Mouse (Mus musculus) heart, embryonic 14.5 days (tissue): Measurements from ENCODE around the gene Foxo6. TPM values are rescaled to one million over a fixed set of nuclear protein-coding genes. Genes with fewer than 3 reads are reported as not detected.
A peak's percentile ranks its signal among the peaks of the same experiment; 100 is the strongest.

ENCODE experiments used
- ATAC-seq: fragments of 200-750 bp; cut with Nextera tagmentation; 2 replicates; pipeline ENCODE4 v1.8.0; 2017; ENCODE audit warnings: low read depth, moderate TSS enrichment; ENCODE audit not compliant: insufficient number of reproducible peaks, insufficient read depth, low FRiP score
- H3K27ac ChIP-seq, 2 experiments: fragments of 200-500 bp in 1 of 2; fragments of 300-500 bp in 1 of 2; sonication (generic) in 1 of 2; replicated peaks in 1 of 2; 2 replicates each; pipeline ENCODE4 v1.5.1; 2012 to 2014; ENCODE audit warnings: low read depth in 2 of 2, low read length in 2 of 2, control low read depth in 1 of 2, mild to moderate bottlenecking in 1 of 2, mixed read lengths in 1 of 2; ENCODE audit not compliant: control insufficient read depth in 1 of 2, insufficient read depth in 1 of 2
- H3K27me3 ChIP-seq: fragments of 300-500 bp; sonication (generic); 2 replicates; pipeline ENCODE4 v1.6.1; 2014; ENCODE audit warnings: mild to moderate bottlenecking, low read length, control low read depth; ENCODE audit not compliant: control insufficient read depth, insufficient read depth
- H3K36me3 ChIP-seq: fragments of 300-500 bp; sonication (generic); 2 replicates; pipeline ENCODE4 v1.6.1; 2014; ENCODE audit warnings: mild to moderate bottlenecking, control low read depth, low read length, mixed read lengths; ENCODE audit not compliant: control insufficient read depth, insufficient read depth
- H3K4me1 ChIP-seq, 2 experiments: fragments of 200-500 bp in 1 of 2; fragments of 300-500 bp in 1 of 2; sonication (generic) in 1 of 2; 2 replicates each; pipeline ENCODE4 v1.6.1; 2012 to 2014; ENCODE audit warnings: low read length in 2 of 2, control low read depth in 1 of 2, mixed read lengths in 1 of 2; ENCODE audit not compliant: control insufficient read depth in 2 of 2, insufficient read depth in 2 of 2
- H3K4me2 ChIP-seq: fragments of 300-500 bp; sonication (generic); 2 replicates; pipeline ENCODE4 v1.6.1; 2014; ENCODE audit warnings: mild to moderate bottlenecking, low read length
- H3K4me3 ChIP-seq, 2 experiments: fragments of 200-500 bp in 1 of 2; fragments of 300-500 bp in 1 of 2; sonication (generic) in 1 of 2; 2 replicates each; pipeline ENCODE4 v1.5.1; 2012 to 2014; ENCODE audit warnings: low read length in 2 of 2, mild to moderate bottlenecking in 2 of 2, control low read depth in 1 of 2, low read depth in 1 of 2, moderate library complexity in 1 of 2; ENCODE audit not compliant: control insufficient read depth in 1 of 2, insufficient read depth in 1 of 2
- H3K9ac ChIP-seq: fragments of 300-500 bp; sonication (generic); 2 replicates; pipeline ENCODE4 v1.6.1; 2014; ENCODE audit warnings: mild to moderate bottlenecking, low read length
- H3K9me3 ChIP-seq: fragments of 300-500 bp; sonication (generic); 2 replicates; pipeline ENCODE4 v1.6.1; 2016; ENCODE audit warnings: low read length, control low read depth; ENCODE audit not compliant: control insufficient read depth
- WGBS: fragments of 180-500 bp; shearing (Covaris S2); extraction: QIAGEN DNeasy Blood & Tissue Kit; methylation state at CpG from one replicate; pipeline ENCODE4 v1.1.7; 2014; 5-methylcytosine and 5-hydroxymethylcytosine counted together
- polyA plus RNA-seq: library from polyadenylated mRNA; unstranded; fragments of >200 nt; fragmentation: Nextera tagmentation; extraction: Ambion mirVana; gene quantifications from 2 replicates; pipeline ENCODE4 v1.2.1, GENCODE M21; 2014

Gene Foxo6
- polyA plus RNA-seq, 1 experiment from 2014 or later = 0.24 TPM

DNA sequence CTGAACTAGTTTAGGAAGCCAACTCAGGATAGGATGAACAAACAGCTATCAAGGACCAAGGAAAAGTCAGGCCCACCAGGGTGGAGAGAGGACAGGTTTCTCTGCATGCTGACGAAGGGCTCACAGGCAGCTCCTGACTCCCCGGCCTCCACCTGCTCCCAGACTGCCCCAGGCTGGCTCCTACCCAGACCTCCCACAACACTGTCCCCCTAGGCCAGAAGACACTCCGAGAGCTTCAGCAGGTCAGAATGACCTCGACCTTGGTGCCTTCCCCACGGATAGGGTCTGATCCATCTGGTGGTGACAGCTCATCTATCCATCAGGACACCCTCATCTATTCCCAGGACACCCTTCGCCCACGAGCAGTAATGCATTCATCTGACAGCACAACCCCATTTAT is 13.6 kb downstream of the Foxo6 start:
- Histone ChIP-seq H3K9ac (no peak overlapping the region), H3K4me3 (no peak overlapping the region), H3K4me1 (peaks cover 9 to 25% of the 10 kb centered on the region in 2 experiments), H3K27ac (no peak overlapping the region), H3K9me3 (no peaks in the 10 kb centered on the region), H3K27me3 (peaks cover 51% of the 10 kb centered on the region), H3K4me2 (no peak overlapping the region), H3K36me3 (no peaks in the 10 kb centered on the region)
- 66% methylated on average over 7 of the region's 7 CpGs for WGBS
- ATAC-seq = no peak

GRCm38 (mm10) chr4:120271886-120272580 is 15.1 kb downstream of the Foxo6 start:
- no peaks in the 10 kb centered on the region for H3K9me3 ChIP-seq
- 77% methylated on average over 6 of the region's 6 CpGs for WGBS
- H3K9ac ChIP-seq = no peak overlapping the region
- H3K36me3 ChIP-seq = no peaks in the 10 kb centered on the region
- H3K4me2 ChIP-seq = no peak overlapping the region
- H3K4me1 ChIP-seq = peaks cover 6 to 17% of the 10 kb centered on the region in 2 experiments
- peaks cover 63% of the 10 kb centered on the region for H3K27me3 ChIP-seq
- H3K4me3 ChIP-seq = no peak overlapping the region
- no peak overlapping the region for H3K27ac ChIP-seq
- no peak for ATAC-seq

DNA sequence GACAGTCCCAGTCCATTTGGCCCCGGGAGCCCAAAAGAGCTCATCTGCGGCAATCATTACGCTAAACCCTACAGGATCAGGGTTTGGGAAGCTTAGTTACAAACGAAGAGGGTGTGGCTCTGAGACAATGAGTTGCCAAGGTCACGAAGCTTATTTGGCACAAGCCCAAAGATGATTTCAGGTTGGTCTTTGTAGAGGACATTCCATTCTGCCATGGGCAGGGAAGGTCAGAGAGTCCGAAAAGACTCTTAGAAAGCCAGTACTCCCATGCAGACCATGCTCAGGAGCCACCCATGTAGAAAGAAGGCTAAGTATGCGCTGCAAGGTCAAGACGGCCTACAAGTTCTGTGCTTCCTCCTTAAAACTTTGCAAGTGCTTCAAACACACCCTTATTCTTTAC is 15.9 kb downstream of the Foxo6 start:
- Histone ChIP-seq H3K4me3 (no peak overlapping the region), H3K4me1 (peaks cover 6 to 14% of the 10 kb centered on the region in 2 experiments), H3K27me3 (peaks cover 70% of the 10 kb centered on the region), H3K27ac (no peak overlapping the region), H3K4me2 (no peak overlapping the region), H3K36me3 (no peaks in the 10 kb centered on the region), H3K9ac (no peak overlapping the region), H3K9me3 (no peaks in the 10 kb centered on the region)
- no peak for ATAC-seq
- 53% methylated on average over 8 of the region's 8 CpGs for WGBS

GRCm38 (mm10) chr4:120270937-120271199 is 16.3 kb downstream of the Foxo6 start:
- Histone ChIP-seq H3K4me1 (peaks cover 6 to 14% of the 10 kb centered on the region in 2 experiments), H3K9me3 (no peaks in the 10 kb centered on the region), H3K9ac (no peak overlapping the region), H3K4me3 (no peak overlapping the region), H3K27ac (no peak overlapping the region), H3K36me3 (no peaks in the 10 kb centered on the region), H3K27me3 (peaks cover 72% of the 10 kb centered on the region), H3K4me2 (no peak overlapping the region)
- ATAC-seq = no peak
- WGBS = 19% methylated on average over 4 of the region's 4 CpGs

DNA sequence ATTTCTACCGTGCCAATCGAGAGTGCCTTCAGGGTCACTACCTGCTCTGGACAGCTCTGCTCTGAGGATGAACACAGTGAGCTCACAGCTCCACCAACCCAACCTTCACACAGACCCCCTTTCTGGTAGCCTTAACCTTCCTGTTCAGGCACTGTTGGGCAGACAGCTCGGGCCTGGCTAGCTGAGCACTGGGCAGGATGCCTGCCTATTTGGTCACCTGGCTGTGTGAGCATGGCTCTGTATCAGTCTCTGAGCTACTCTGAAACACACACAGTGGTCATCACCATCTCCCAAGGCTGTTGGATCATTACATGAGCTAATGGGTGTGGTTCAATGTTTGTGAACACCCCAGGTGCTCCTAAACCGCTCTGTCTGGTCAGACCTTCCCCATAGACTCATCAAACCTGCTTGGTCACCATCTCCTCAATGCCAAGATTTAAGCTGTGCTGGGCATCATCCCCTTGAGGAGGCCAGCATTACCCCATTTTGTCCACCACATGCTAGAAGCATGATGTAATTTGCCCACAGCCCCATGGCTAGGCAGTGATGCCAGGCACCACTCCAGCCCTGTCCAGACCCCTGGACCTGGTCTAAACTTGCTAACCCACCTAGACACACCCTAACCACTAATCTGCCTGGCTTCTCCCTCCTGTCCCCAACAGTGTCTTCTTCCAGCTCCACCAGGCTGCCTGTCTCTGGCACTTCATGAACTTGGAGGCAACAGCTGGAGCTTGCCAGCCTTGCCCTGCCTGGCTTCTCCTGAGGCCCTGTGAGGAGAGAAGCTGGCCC is 16.8 kb downstream of the Foxo6 start:
- no peak for ATAC-seq
- no peaks in the 10 kb centered on the region for H3K36me3 ChIP-seq
- no peak overlapping the region for H3K27ac ChIP-seq
- H3K4me1 ChIP-seq = peaks cover 6 to 14% of the 10 kb centered on the region in 2 experiments
- peaks cover 74% of the 10 kb centered on the region for H3K27me3 ChIP-seq
- no peaks in the 10 kb centered on the region for H3K9me3 ChIP-seq
- 74% methylated on average over 4 of the region's 4 CpGs for WGBS
- no peak overlapping the region for H3K4me2 ChIP-seq
- H3K4me3 ChIP-seq = no peak overlapping the region
- no peak overlapping the region for H3K9ac ChIP-seq

DNA sequence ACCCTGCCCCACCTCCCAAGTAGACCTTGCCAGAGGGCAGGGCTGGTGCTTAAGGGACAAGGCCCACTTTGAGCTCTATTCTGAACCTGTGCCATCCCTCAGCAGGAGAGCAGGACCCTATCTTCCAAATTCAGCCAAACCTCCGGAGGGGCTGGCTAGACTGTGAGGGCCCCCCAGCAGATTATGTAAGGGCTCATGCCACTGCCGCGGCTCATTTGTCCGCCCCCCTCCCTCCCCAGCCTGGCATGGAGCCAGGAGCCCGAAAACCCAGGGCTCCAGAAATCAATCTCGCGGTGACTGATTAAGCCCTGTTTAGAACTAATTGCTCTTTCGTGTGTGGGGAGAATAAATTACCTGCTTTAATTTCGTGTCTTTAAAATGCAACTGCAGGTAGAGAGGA is 17.7 kb downstream of the Foxo6 start:
- no peaks in the 10 kb centered on the region for H3K36me3 ChIP-seq
- H3K4me3 ChIP-seq = no peak overlapping the region
- H3K9me3 ChIP-seq = no peaks in the 10 kb centered on the region
- peaks cover 75% of the 10 kb centered on the region for H3K27me3 ChIP-seq
- no peak overlapping the region for H3K27ac ChIP-seq
- H3K4me2 ChIP-seq = no peak overlapping the region
- ATAC-seq = no peak
- no peak overlapping the region for H3K9ac ChIP-seq
- H3K4me1 ChIP-seq = peaks cover 6 to 14% of the 10 kb centered on the region in 2 experiments
- 19% methylated on average over 9 of the region's 9 CpGs for WGBS

GRCm38 (mm10) chr4:120268214-120269061 is 18.7 kb downstream of the Foxo6 start:
- Histone ChIP-seq H3K9me3 (no peaks in the 10 kb centered on the region), H3K4me3 (peak overlapping the region; percentile 34 to 46), H3K27me3 (peaks cover 73% of the 10 kb centered on the region), H3K27ac (no peak overlapping the region), H3K4me1 (peaks cover 6 to 14% of the 10 kb centered on the region in 2 experiments), H3K36me3 (no peaks in the 10 kb centered on the region), H3K4me2 (peak overlapping the region; percentile 85), H3K9ac (peak overlapping the region; percentile 66)
- ATAC-seq = no peak
- 2% methylated on average over 69 of the region's 112 CpGs for WGBS
